Mouse (Mus musculus) midbrain, embryonic 13.5 days (tissue): ENCODE results near the gene Tapbp. TPM values are rescaled to one million over a fixed set of nuclear protein-coding genes. Genes with fewer than 3 reads are reported as not detected.
A peak's percentile ranks its signal among the peaks of the same experiment; 100 is the strongest.

ENCODE experiments used
- ATAC-seq: fragments of 200-750 bp; cut with Nextera tagmentation; 2 replicates; pipeline ENCODE4 v1.8.0; 2017; ENCODE audit warnings: mild to moderate bottlenecking, moderate TSS enrichment, moderate library complexity
- H3K27ac ChIP-seq: fragments of 300-500 bp; sonication (generic); 2 replicates; pipeline ENCODE4 v1.5.1; 2015; ENCODE audit warnings: inconsistent platforms, mild to moderate bottlenecking, moderate library complexity
- H3K27me3 ChIP-seq: fragments of 300-500 bp; sonication (generic); 2 replicates; pipeline ENCODE4 v1.6.1; 2015; ENCODE audit warnings: mild to moderate bottlenecking, inconsistent platforms
- H3K36me3 ChIP-seq: fragments of 300-500 bp; sonication (generic); 2 replicates; pipeline ENCODE4 v1.6.1; 2015; ENCODE audit warnings: mild to moderate bottlenecking, inconsistent platforms
- H3K4me1 ChIP-seq: fragments of 300-500 bp; sonication (generic); replicated peaks from 2 replicates; pipeline ENCODE4 v1.6.1; 2015; ENCODE audit warnings: inconsistent platforms
- H3K4me2 ChIP-seq: fragments of 300-500 bp; sonication (generic); replicated peaks from 2 replicates; pipeline ENCODE4 v1.6.1; 2015; ENCODE audit warnings: moderate library complexity, mild to moderate bottlenecking, inconsistent platforms
- H3K4me3 ChIP-seq: fragments of 300-500 bp; sonication (generic); replicated peaks from 2 replicates; pipeline ENCODE4 v1.5.1; 2015; ENCODE audit warnings: mild to moderate bottlenecking, inconsistent platforms
- H3K9ac ChIP-seq: fragments of 300-500 bp; sonication (generic); replicated peaks from 2 replicates; pipeline ENCODE4 v1.6.1; 2015; ENCODE audit warnings: mild to moderate bottlenecking, inconsistent platforms
- H3K9me3 ChIP-seq: fragments of 300-500 bp; sonication (generic); 2 replicates; pipeline ENCODE4 v1.6.1; 2016; ENCODE audit warnings: mild to moderate bottlenecking, inconsistent platforms
- WGBS: fragments of 180-500 bp; shearing (Covaris S2); methylation state at CpG from one replicate; pipeline ENCODE4 v1.1.7; 2015; 5-methylcytosine and 5-hydroxymethylcytosine counted together
- polyA plus RNA-seq: library from polyadenylated mRNA; unstranded; fragments of >200 nt; fragmentation: Nextera tagmentation; extraction: Ambion mirVana; gene quantifications from 2 replicates; pipeline ENCODE4 v1.2.1, GENCODE M21; 2015

The Tapbp gene
- polyA plus RNA-seq, 1 experiment from 2014 or later = 19.6 TPM

DNA sequence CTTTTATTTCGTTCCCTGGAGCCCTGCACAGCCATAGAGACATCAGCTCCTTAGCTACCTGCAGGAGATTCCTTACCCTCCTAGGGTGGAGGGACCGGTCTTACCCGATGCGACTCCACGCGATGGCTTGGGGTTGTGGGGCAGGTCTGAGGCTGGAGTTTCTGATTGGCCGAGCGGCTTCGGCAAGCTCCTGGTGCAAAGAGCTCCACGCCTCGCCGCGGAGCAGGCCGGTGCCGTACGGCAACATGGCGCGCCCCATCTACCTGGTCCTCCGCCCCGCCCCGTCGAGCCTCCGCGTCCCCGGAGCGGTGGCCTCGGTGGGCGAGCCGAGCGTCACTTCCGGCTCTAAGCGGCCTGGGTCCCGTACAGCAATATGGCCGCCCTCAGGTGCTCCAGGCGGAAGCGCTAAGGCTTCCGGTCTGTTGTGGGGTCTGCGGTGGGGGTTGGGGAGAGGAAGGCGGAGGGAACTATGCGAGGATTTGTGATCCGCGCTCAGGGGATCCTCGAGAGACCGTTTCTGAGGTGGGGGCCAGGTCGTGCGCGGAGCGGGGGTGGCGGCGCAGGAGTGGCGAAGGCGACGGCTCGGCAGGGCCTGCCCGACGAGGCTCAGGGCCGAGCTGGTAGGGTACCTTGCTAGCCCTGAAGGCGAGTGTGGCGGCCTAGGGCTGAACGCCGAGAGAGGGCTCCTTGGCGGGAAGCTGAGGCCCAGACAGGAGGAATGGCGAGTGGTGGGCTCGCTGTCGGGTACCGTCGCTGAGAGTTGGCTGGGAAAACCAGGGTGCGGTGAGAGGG is 6.4 kb upstream of the Tapbp start, which contains the start of gene Daxx:
TSS of gene Daxx (plus strand) at position 338 of the 792 bp plus-strand sequence.
- under 1% methylated on average over 68 of the region's 68 CpGs for WGBS
- H3K4me2 ChIP-seq = peak within 1 kb of the TSS; percentile 83
- no peaks in the 10 kb centered on the region for H3K9me3 ChIP-seq

DNA sequence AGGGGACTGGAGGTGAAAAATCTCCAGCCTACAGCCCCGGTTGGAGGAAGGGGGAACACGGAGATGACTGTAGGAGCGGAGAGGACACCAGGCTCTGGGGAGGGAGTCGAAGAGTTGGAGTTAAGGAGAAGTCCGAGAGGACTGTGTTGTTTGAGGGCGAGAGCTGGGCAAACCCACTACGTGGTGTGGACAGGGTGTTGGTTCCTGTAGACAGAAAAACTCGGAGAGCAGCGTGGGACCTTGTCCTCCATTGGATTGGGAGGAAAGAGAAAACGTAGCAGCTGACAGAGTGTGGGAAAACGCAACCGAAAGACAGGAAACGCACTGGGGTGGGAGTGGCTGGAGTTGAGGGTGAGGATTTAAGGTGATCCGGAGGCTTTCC is 5.8 kb upstream of the Tapbp start:
- ATAC-seq = no peak; the same call in 1 of the 2 replicates
- peaks cover 38% of the 10 kb centered on the region for H3K36me3 ChIP-seq

More for the DNA sequence above, 6.4 kb upstream of the Tapbp start, which contains the start of gene Daxx:
- Histone ChIP-seq H3K9ac (peak within 1 kb of the TSS; percentile 93), H3K27me3 (no peaks in the 10 kb centered on the region), H3K27ac (peak within 1 kb of the TSS; percentile 91), H3K4me3 (peak within 1 kb of the TSS; percentile 89), H3K36me3 (peaks cover 32% of the 10 kb centered on the region), H3K4me1 (peaks cover 38% of the 10 kb centered on the region)
- ATAC-seq = peak; percentile 98

GRCm38 (mm10) chr17:33910346-33911051 is 5.2 kb upstream of the Tapbp start:
- H3K9ac ChIP-seq = peak overlapping the region; percentile 93
- no peaks in the 10 kb centered on the region for H3K9me3 ChIP-seq
- peaks cover 50% of the 10 kb centered on the region for H3K4me1 ChIP-seq
- H3K36me3 ChIP-seq = peaks cover 42% of the 10 kb centered on the region
- peak overlapping the region; percentile 85; the same call in 1 of the 2 replicates for H3K27ac ChIP-seq
- 57% methylated on average over 11 of the region's 11 CpGs for WGBS
- no peaks in the 10 kb centered on the region for H3K27me3 ChIP-seq
- H3K4me2 ChIP-seq = peak overlapping the region; percentile 83
- ATAC-seq = no peak
- H3K4me3 ChIP-seq = peak overlapping the region; percentile 89

More for the DNA sequence above, 5.8 kb upstream of the Tapbp start:
- H3K9ac ChIP-seq = peak overlapping the region; percentile 93
- peak overlapping the region; percentile 85 for H3K27ac ChIP-seq
- 0% methylated on average over 14 of the region's 14 CpGs for WGBS
- H3K4me3 ChIP-seq = peak overlapping the region; percentile 89
- no peaks in the 10 kb centered on the region for H3K9me3 ChIP-seq
- H3K4me2 ChIP-seq = peak overlapping the region; percentile 83
- peaks cover 44% of the 10 kb centered on the region for H3K4me1 ChIP-seq
- H3K27me3 ChIP-seq = no peaks in the 10 kb centered on the region

GRCm38 (mm10) chr17:33911052-33911812 is 4.5 kb upstream of the Tapbp start:
- Histone ChIP-seq H3K36me3 (peaks cover 42% of the 10 kb centered on the region), H3K27ac (no peak overlapping the region), H3K4me1 (peaks cover 51% of the 10 kb centered on the region), H3K4me2 (peak overlapping the region; percentile 83; the same call in 1 of the 2 replicates), H3K9ac (peak overlapping the region; percentile 14; the same call in 1 of the 2 replicates), H3K27me3 (no peaks in the 10 kb centered on the region), H3K4me3 (0 out of 2 replicates have a peak overlapping the region, but pooled peaks have one; percentile 3), H3K9me3 (no peaks in the 10 kb centered on the region)
- no peak for ATAC-seq
- 93% methylated on average over 31 of the region's 31 CpGs for WGBS

DNA sequence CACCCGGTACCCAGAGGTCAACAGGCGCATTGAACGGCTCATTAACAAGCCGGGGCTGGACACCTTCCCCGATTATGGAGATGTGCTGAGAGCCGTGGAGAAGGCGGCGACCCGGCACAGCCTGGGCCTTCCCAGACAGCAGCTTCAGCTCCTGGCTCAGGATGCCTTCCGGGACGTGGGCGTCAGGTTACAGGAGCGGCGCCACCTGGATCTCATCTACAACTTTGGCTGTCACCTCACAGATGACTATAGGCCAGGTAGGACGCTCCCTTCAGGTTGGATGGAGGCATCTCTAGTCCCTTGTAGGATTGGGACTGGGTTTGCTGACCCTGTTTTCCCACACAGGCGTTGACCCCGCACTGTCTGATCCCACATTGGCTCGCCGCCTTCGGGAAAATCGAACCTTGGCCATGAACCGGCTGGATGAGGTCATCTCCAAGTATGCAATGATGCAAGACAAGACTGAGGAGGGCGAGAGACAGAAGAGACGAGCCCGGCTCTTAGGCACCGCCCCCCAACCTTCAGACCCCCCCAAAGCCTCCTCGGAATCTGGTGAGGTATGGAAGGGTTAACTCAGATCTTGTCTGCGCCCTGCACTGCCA is 3.8 kb upstream of the Tapbp start:
- H3K27me3 ChIP-seq = no peaks in the 10 kb centered on the region
- WGBS = 92% methylated on average over 28 of the region's 28 CpGs
- H3K4me3 ChIP-seq = no peak overlapping the region
- ATAC-seq = no peak
- no peak overlapping the region for H3K4me2 ChIP-seq
- H3K36me3 ChIP-seq = peaks cover 42% of the 10 kb centered on the region
- no peaks in the 10 kb centered on the region for H3K9me3 ChIP-seq
- peaks cover 57% of the 10 kb centered on the region for H3K4me1 ChIP-seq
- no peak overlapping the region for H3K27ac ChIP-seq
- H3K9ac ChIP-seq = peak overlapping the region; percentile 14; the same call in 1 of the 2 replicates

- H3K36me3 ChIP-seq = peaks cover 54% of the 10 kb centered on the region
- H3K9ac ChIP-seq = no peak overlapping the region
- H3K4me3 ChIP-seq = no peak overlapping the region
- 93% methylated on average over 10 of the region's 10 CpGs for WGBS
- H3K9me3 ChIP-seq = no peaks in the 10 kb centered on the region
- no peak overlapping the region for H3K27ac ChIP-seq
- ATAC-seq = no peak
- H3K27me3 ChIP-seq = peaks cover 5% of the 10 kb centered on the region
- no peak overlapping the region for H3K4me2 ChIP-seq
- H3K4me1 ChIP-seq = peaks cover 63% of the 10 kb centered on the region
These were observed 2.4 kb upstream of the Tapbp start for GRCm38 (mm10) chr17:33913264-33913663.

GRCm38 (mm10) chr17:33913905-33914304 is 1.8 kb upstream of the Tapbp start:
- Histone ChIP-seq H3K27ac (no peak overlapping the region), H3K9ac (no peak overlapping the region; the same call in 1 of the 2 replicates), H3K4me1 (peaks cover 68% of the 10 kb centered on the region), H3K4me2 (no peak overlapping the region), H3K9me3 (no peaks in the 10 kb centered on the region), H3K36me3 (peaks cover 58% of the 10 kb centered on the region), H3K27me3 (peaks cover 11% of the 10 kb centered on the region), H3K4me3 (no peak overlapping the region)
- no peak for ATAC-seq
- WGBS = 96% methylated on average over 8 of the region's 8 CpGs

GRCm38 (mm10) chr17:33914969-33915391 is 719 bp upstream of the Tapbp start:
- Histone ChIP-seq H3K27me3 (peaks cover 13% of the 10 kb centered on the region), H3K27ac (peak overlapping the region; percentile 51; the same call in 1 of the 2 replicates), H3K9ac (no peak overlapping the region), H3K9me3 (no peaks in the 10 kb centered on the region), H3K4me2 (peak overlapping the region; percentile 64), H3K36me3 (peaks cover 58% of the 10 kb centered on the region), H3K4me1 (peaks cover 76% of the 10 kb centered on the region), H3K4me3 (peak overlapping the region; percentile 52)
- WGBS = 64% methylated on average over 13 of the region's 13 CpGs
- no peak for ATAC-seq

DNA sequence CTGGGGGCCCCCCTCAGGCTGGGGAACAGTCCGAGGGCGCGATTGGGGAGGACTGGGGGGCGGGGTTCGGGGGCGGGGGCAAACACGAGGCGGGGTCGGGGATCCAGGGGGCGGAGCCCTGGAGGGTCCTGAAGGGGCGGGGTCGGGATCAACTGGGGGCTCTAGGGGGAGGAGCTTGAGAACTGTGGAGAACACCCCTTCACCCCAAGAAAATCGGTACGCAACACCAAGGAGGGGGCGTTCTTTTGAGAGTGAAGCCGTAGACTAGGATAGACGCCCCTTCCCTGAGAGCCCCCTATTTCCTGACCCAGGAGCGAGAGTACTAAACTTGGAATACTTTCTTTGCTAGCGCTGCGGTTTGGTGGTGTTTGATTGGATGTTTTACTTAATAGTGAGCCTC is 595 bp downstream of the Tapbp start:
- peaks cover 13% of the 10 kb centered on the region for H3K27me3 ChIP-seq
- H3K27ac ChIP-seq = peak overlapping the region; percentile 82
- 2% methylated on average over 20 of the region's 20 CpGs for WGBS
- no peaks in the 10 kb centered on the region for H3K9me3 ChIP-seq
- peaks cover 54% of the 10 kb centered on the region for H3K36me3 ChIP-seq
- peaks cover 72% of the 10 kb centered on the region for H3K4me1 ChIP-seq
- peak; percentile 14; the same call in 1 of the 2 replicates for ATAC-seq
- peak overlapping the region; percentile 52 for H3K4me3 ChIP-seq
- H3K9ac ChIP-seq = peak overlapping the region; percentile 64
- H3K4me2 ChIP-seq = peak overlapping the region; percentile 64

DNA sequence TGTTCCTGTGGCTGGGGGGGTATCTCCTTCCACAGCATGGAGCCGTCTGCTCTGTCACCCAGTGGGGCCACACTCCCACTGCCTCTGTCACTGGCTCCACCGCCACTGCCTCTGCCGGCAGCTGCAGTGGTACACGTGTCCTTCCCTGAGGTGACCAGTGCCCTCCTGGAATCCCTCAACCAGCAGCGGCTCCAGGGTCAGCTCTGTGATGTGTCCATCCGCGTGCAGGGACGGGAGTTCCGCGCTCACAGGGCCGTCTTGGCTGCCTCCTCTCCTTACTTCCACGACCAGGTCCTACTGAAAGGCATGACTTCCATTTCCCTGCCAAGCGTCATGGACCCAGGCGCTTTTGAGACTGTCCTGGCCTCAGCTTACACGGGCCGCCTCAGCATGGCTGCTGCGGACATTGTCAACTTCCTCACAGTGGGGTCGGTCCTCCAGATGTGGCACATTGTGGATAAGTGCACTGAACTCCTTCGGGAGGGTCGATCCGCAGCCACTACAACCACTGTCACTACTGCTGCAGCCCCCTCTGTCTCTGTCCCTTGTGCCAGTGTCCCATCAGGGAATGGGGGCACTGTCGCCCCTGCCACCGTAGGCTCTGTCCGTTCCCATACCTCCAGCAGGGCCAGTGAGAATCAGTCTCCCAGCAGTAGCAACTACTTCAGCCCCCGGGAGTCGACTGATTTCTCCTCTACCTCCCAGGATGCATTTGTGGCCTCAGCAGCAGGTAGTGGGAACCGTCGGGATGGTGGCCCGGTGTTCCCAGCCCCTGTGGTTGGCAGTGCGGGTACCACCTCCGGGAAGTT is 1.4 kb downstream of the Tapbp start:
- peak overlapping the region; percentile 64 for H3K4me2 ChIP-seq
- ATAC-seq = no peak
- peak overlapping the region; percentile 52 for H3K4me3 ChIP-seq
- no peaks in the 10 kb centered on the region for H3K9me3 ChIP-seq
- no peak overlapping the region for H3K27ac ChIP-seq
- 73% methylated on average over 31 of the region's 31 CpGs for WGBS
- H3K27me3 ChIP-seq = peaks cover 13% of the 10 kb centered on the region
- peaks cover 66% of the 10 kb centered on the region for H3K4me1 ChIP-seq
- H3K9ac ChIP-seq = peak overlapping the region; percentile 64
- peaks cover 46% of the 10 kb centered on the region for H3K36me3 ChIP-seq
